Mouse (Mus musculus) urinary bladder, adult 18-20 months (tissue): ENCODE measurements around the gene Kcnrg.
A peak's percentile ranks its signal among the peaks of the same experiment; 100 is the strongest.

Experiments
- DNase-seq, 2 experiments: peaks; one replicate each; pipeline ENCODE4 v3.0.0; 2022; ENCODE audit warnings: low spot score in 2 of 2, mixed read lengths in 2 of 2

Kcnrg gene

GRCm38 (mm10) chr14:61645547-61645946 lies 38.3 kb downstream of the Kcnrg start:
- DNase-seq = no peak

DNA sequence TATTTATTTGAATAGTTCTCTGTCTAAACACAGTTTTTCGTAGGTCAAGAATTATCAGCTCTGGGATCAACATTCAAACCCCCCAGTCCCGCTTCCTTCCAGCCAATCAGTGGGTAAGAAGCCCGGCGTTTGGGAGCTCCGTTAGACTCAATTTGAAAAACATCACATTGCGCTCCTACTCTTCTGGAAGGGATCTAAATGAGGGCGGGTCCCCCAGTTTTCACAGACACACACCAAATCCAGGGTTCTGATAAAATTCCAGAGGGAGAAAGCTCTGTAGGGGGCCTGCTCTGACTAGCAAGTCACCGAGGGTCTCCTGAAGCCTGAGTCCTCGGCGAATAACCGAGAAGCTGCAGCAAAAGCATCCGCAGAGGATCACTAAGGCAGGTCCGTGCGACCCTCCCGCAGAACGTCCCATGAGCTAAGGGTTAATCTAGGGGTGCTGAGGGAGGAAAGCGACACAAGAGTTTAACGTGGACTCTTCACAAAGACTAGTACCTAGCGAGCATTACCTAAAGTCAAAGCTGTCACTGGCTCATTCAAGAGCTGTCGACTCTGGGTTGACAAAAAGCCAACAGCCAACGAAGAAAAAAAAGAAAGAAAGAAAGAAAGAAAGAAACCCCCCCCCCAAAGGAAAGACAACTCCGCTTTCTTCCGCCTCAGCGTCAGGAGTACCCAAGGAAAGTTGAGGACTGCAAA lies 40.1 kb downstream of the Kcnrg start:
- DNase-seq = peak in 1 of 2 experiments; percentile 48

- peak; percentile 10 to 41 for DNase-seq
Observed at GRCm38 (mm10) chr14:61647881-61648684, 40.8 kb downstream of the Kcnrg start.

GRCm38 (mm10) chr14:61648685-61649504 lies 41.6 kb downstream of the Kcnrg start:
- peak; percentile 85 to 94 for DNase-seq

DNA sequence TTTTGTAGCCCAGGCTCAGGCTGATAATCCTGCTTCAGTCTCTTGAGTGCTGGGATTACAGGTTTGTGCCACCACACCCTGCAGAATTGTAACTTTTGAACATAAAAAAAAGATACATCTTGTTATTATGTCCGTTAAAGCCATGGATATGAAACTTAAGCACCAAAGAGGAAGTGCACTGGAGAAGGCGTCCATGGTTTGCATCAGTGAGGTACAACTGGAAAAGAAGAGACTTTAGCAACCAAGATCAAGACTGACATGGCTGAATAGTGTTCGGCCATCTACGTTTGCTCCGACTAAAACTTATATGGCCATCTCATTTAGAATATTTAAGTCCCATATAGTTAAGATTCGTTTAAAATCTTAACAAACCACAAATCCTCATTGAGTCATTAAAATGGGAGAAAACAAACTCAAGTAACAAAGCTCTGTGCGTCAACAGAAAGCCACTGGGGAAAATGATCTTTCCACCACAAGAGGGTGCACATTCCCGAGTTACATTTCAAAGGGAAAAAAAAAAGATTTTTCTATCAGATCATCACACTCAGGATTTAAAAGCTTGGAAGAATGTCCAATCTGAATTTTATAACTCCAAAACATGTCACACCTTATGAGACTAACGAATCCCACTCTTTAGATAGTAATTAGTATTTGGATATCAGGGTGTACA lies 43.2 kb downstream of the Kcnrg start:
- no peak for DNase-seq

DNA sequence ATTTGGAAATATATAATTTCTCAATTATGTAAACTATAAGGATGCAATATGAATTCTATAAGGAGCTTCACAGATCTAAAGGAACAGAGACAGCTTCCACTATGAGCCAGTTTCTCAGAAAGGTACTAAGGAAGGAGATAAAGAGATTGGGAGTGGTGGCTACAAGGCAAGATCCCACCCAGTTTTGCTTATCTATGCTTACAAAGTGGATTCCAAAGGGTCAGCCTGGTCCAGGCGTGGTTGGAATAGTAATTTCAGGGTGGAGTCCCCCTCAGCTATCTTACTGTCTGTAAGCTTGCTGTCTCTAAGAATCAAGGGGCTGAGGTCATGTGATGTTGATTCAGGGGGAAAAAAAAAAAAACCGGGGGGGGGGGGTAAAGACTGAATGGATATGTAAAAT lies 49.2 kb downstream of the Kcnrg start:
- no peak for DNase-seq

GRCm38 (mm10) chr14:61661496-61661895 lies 54.2 kb downstream of the Kcnrg start:
- DNase-seq = no peak

DNA sequence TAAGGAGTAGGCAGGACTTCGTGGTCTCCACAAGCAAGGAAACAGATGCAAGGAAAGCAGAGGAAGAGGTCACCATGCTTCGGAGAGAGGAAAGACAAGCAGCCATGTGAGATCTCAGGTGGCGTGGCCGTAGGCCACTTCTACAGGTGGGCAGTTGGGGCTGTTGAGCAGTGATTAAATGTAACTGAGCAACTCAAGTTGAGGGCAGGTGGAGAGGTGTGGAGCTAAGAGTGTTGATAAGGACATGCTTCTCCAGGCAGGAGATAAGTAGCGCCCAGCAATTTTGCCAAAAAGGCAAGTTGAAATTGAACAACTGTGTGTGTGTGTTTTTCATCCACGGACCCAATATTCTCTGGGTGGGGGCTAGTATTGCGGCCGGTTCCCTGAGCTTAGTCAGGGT lies 55.0 kb downstream of the Kcnrg start:
- no peak for DNase-seq
